ENCODE assay signal across 16 mouse cellular contexts in the genomic region with DNA sequence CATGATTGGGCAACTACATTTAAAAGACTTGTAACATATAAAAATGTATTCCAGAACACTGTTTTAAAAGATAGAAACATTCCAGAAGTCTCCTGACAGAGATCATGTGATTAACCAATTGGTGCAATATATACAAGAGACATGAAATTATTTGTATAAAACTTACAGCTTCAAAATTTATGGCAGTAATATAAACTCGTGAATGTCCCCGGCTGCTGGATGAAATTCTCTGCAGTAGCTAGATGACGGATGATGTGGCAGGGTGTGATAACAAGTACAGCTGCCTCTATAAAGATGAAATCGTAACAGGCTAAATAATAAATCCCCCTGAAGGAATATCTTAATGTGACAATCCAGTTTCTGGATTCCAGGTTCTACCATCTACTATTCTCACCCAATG.
"Had no signal": no experiment of that assay in that cellular context is flagged by ENCODE, and none has a peak within 500 bp of the region (broad histone marks: within the 10 kb centered on the region; RNA-seq: fewer than 3 reads in every experiment).

No protein-coding gene starts in this region.

- H3K27ac ChIP-seq: liver, embryonic 13.5 days; liver, embryonic 15.5 days; macrophage; midbrain, embryonic 13.5 days; midbrain, embryonic 15.5 days; stomach, postnatal 0 days had no signal

- H3K36me3 ChIP-seq: liver, embryonic 13.5 days; liver, embryonic 15.5 days; midbrain, embryonic 13.5 days; midbrain, embryonic 15.5 days; stomach, embryonic 15.5 days had no signal

- ATAC-seq: liver, postnatal 0 days; midbrain, embryonic 13.5 days; midbrain, embryonic 15.5 days had no signal

- H3K4me1 ChIP-seq: liver, embryonic 13.5 days; liver, embryonic 15.5 days; megakaryocyte, embryonic 14.5 days; midbrain, embryonic 13.5 days; midbrain, embryonic 15.5 days; stomach, embryonic 15.5 days had no signal

- H3K9me3 ChIP-seq: liver, embryonic 13.5 days; liver, embryonic 15.5 days; megakaryocyte, embryonic 14.5 days; midbrain, embryonic 13.5 days; midbrain, embryonic 15.5 days; stomach, embryonic 15.5 days had no signal

- H3K9ac ChIP-seq: liver, embryonic 13.5 days; liver, embryonic 15.5 days; liver, postnatal 0 days; midbrain, embryonic 13.5 days; midbrain, embryonic 15.5 days; stomach, embryonic 15.5 days had no signal

- H3K4me3 ChIP-seq: liver, embryonic 13.5 days; liver, embryonic 15.5 days; megakaryocyte, embryonic 14.5 days; midbrain, embryonic 13.5 days; midbrain, embryonic 15.5 days; stomach, embryonic 15.5 days had no signal

- DNase-seq: liver, embryonic 13.5 days; liver, postnatal 0 days; lung, adult 2 months; lung, postnatal 10 days; right cerebral cortex, postnatal 14 days; thymus, adult 2 months; thymus, postnatal 25 days; thymus, postnatal 4 days had no signal

- H3K4me2 ChIP-seq: liver, embryonic 13.5 days; liver, embryonic 15.5 days; midbrain, embryonic 11.5 days; midbrain, embryonic 13.5 days; midbrain, embryonic 15.5 days; stomach, embryonic 15.5 days had no signal

- H3K27me3 ChIP-seq: liver, embryonic 13.5 days; liver, embryonic 15.5 days; megakaryocyte, embryonic 14.5 days; midbrain, embryonic 13.5 days; midbrain, embryonic 15.5 days; stomach, embryonic 15.5 days had no signal
